In the genomic region with DNA sequence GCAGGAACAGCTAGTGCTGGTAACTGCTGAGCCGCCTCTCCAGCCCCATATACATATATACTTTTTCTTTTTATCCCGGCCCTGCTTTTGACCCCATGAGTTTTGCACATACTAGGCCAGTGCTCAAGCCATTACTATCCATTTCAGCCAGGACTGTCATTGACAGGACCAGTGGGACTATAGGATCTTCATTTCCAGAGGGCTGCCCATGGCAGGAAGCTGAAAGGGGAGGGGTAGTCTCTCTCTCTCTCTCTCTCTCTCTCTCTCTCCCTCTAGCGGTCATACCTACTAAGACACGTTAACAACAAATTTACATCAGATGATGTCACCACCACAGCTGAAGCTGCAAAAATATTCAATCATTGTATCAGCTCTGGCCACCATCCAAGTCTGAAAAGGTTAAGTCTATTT, we compare ENCODE assay signal across 8 mouse cellular contexts. TPM values are rescaled to one million over a fixed set of nuclear protein-coding genes. Genes with fewer than 3 reads are reported as not detected.
DNase-seq lines count a peak whose midpoint lies in the region; ATAC-seq and TF ChIP-seq lines count a peak whose summit lies in the region.

No protein-coding gene starts in this region.

- TF ChIP-seq CTCF in lung, adult 2 months (IDR thresholded peaks at IDR 0.05; ENCODE audit: insufficient read depth, low read length), result 0 out of 2 replicates have a peak, but pooled peaks have one; percentile 9
- TF ChIP-seq CTCF in lung, postnatal 0 days (IDR thresholded peaks at IDR 0.05), result peak; percentile 84

- H3K9me3 ChIP-seq in embryonic facial prominence, embryonic 14.5 days (ENCODE audit: control insufficient read depth, low read length), result no peaks in the 10 kb centered on the region
- H3K9me3 ChIP-seq in lung, postnatal 0 days (ENCODE audit: low read length), result no peaks in the 10 kb centered on the region

- peaks cover 14% of the 10 kb centered on the region for H3K4me1 ChIP-seq in lung, adult 2 months (ENCODE audit: control insufficient read depth, insufficient read depth, low read length)
- H3K4me1 ChIP-seq in embryonic facial prominence, embryonic 14.5 days (ENCODE audit: control insufficient read depth, insufficient read depth, low read length), result peaks cover 22% of the 10 kb centered on the region
- H3K4me1 ChIP-seq in lung, postnatal 0 days (ENCODE audit: insufficient read depth, low read depth, low read length), result peaks cover 10% of the 10 kb centered on the region; the same call in 1 of the 2 replicates

- H3K27me3 ChIP-seq in embryonic facial prominence, embryonic 14.5 days (replicated peaks; ENCODE audit: control insufficient read depth, insufficient read depth, low read length), result no peaks in the 10 kb centered on the region
- no peaks in the 10 kb centered on the region for H3K27me3 ChIP-seq in lung, postnatal 0 days (replicated peaks; ENCODE audit: insufficient read depth, low read length)

- no peak for TF ChIP-seq EP300 in lung, postnatal 0 days (IDR thresholded peaks at IDR 0.05)

- WGBS in lung, adult 2 months, result 24% methylated on average over 4 of the region's 4 CpGs
- WGBS in embryonic facial prominence, embryonic 14.5 days, result 14% methylated on average over 4 of the region's 4 CpGs
- WGBS in lung, postnatal 0 days, result 22% methylated on average over 4 of the region's 4 CpGs

- no peak overlapping the region for H3K9ac ChIP-seq in embryonic facial prominence, embryonic 14.5 days (ENCODE audit: low read depth, low read length)
- no peak overlapping the region for H3K9ac ChIP-seq in lung, postnatal 0 days (replicated peaks; ENCODE audit: low read depth)

- H3K27ac ChIP-seq in embryonic facial prominence, embryonic 14.5 days (replicated peaks; ENCODE audit: low read depth, low read length), result peak overlapping the region; percentile 6; the same call in 1 of the 2 replicates
- no peak overlapping the region for H3K27ac ChIP-seq in lung, postnatal 0 days (ENCODE audit: low read length)

- DNase-seq in adrenal gland, adult 2 months, result peak; percentile 48
- no peak for DNase-seq in adrenal gland, postnatal 4 days (ENCODE audit: low spot score in 2 of 2)
- peak; percentile 35 for DNase-seq in lung, adult 2 months
- DNase-seq in lung, postnatal 14 days, result no peak
- DNase-seq in embryonic facial prominence, embryonic 14.5 days (ENCODE audit: low spot score), result peak; percentile 86
- peak; percentile 96 for DNase-seq in lung, postnatal 0 days (ENCODE audit: low spot score)
- peak; percentile 53 to 55 for DNase-seq in thymus, postnatal 36 days
- DNase-seq in urinary bladder, postnatal 36 days (ENCODE audit: low spot score in 2 of 2), result no peak

- H3K36me3 ChIP-seq in embryonic facial prominence, embryonic 14.5 days (ENCODE audit: control insufficient read depth, insufficient read depth, low read length), result no peaks in the 10 kb centered on the region
- H3K36me3 ChIP-seq in lung, postnatal 0 days (ENCODE audit: insufficient read depth, low read length), result no peaks in the 10 kb centered on the region

- no peak for TF ChIP-seq POLR2A in lung, adult 2 months (IDR thresholded peaks at IDR 0.05; ENCODE audit: borderline replicate concordance, extremely low read depth, low read depth, low read length)

- no peak for ATAC-seq in embryonic facial prominence, embryonic 14.5 days (ENCODE audit: low read depth)
- no peak for ATAC-seq in lung, postnatal 0 days

- H3K4me3 ChIP-seq in lung, adult 2 months (replicated peaks; ENCODE audit: extremely low read depth, low read depth, low read length), result no peak overlapping the region
- H3K4me3 ChIP-seq in embryonic facial prominence, embryonic 14.5 days (ENCODE audit: low read depth, low read length), result no peak overlapping the region
- no peak overlapping the region for H3K4me3 ChIP-seq in lung, postnatal 0 days (ENCODE audit: low read depth, low read length)

- no peak overlapping the region for H3K4me2 ChIP-seq in embryonic facial prominence, embryonic 14.5 days (ENCODE audit: low read depth, low read length)
- no peak overlapping the region for H3K4me2 ChIP-seq in lung, postnatal 0 days (replicated peaks; ENCODE audit: low read depth, low read length)

RNA-seq across cellular contexts. Expression of a gene that starts 1.9 kb away (rescaled TPM):
- total RNA-seq in adrenal gland, adult 2 months (2021), result 10 to 100 TPM; 24.0 to 59.6 TPM
- polyA plus RNA-seq in adrenal gland, adult 2 months (2012; rRNA removed), result 49.5 and 90.8 TPM in 2 replicates
- total RNA-seq in adrenal gland, postnatal 4 days (2021), result 10 to 100 TPM; 12.8 to 20.2 TPM
- polyA plus RNA-seq in lung, adult 2 months (2012; rRNA removed), result 33.3 and 41.6 TPM in 2 replicates
- polyA plus RNA-seq in embryonic facial prominence, embryonic 14.5 days (2014; fragmentation: Nextera tagmentation; extraction: Ambion mirVana), result 17.1 and 17.8 TPM in 2 replicates
- polyA plus RNA-seq in lung, postnatal 0 days (2015; fragmentation: Nextera tagmentation; extraction: Ambion mirVana), result 12.8 and 18.5 TPM in 2 replicates

RNA-seq across cellular contexts. Expression of a gene that starts 3.3 kb away (rescaled TPM):
- 1 to 10 TPM; 1.1 to 2.3 TPM for total RNA-seq in adrenal gland, adult 2 months (2021)
- 0.26 and 0.59 TPM in 2 replicates for polyA plus RNA-seq in adrenal gland, adult 2 months (2012; rRNA removed)
- total RNA-seq in adrenal gland, postnatal 4 days (2021), result 1 to 10 TPM; 1.1 to 2.1 TPM
- polyA plus RNA-seq in lung, adult 2 months (2012; rRNA removed), result 0.57 and 1.1 TPM in 2 replicates
- 0.20 and 0.61 TPM in 2 replicates for polyA plus RNA-seq in embryonic facial prominence, embryonic 14.5 days (2014; fragmentation: Nextera tagmentation; extraction: Ambion mirVana)
- polyA plus RNA-seq in lung, postnatal 0 days (2015; fragmentation: Nextera tagmentation; extraction: Ambion mirVana), result 0.07 and 0.29 TPM in 2 replicates

RNA-seq across cellular contexts. Expression of a gene that starts 24.9 kb away (rescaled TPM):
- total RNA-seq in adrenal gland, adult 2 months (2021), result 10 to 100 TPM; 16.0 to 18.3 TPM
- 52.3 and 59.9 TPM in 2 replicates for polyA plus RNA-seq in adrenal gland, adult 2 months (2012; rRNA removed)
- 10 to 100 TPM; 40.1 to 40.7 TPM for total RNA-seq in adrenal gland, postnatal 4 days (2021)
- polyA plus RNA-seq in lung, adult 2 months (2012; rRNA removed), result 33.7 and 36.2 TPM in 2 replicates
- 24.4 and 29.0 TPM in 2 replicates for polyA plus RNA-seq in embryonic facial prominence, embryonic 14.5 days (2014; fragmentation: Nextera tagmentation; extraction: Ambion mirVana)
- polyA plus RNA-seq in lung, postnatal 0 days (2015; fragmentation: Nextera tagmentation; extraction: Ambion mirVana), result 24.1 and 24.2 TPM in 2 replicates

RNA-seq across cellular contexts. Expression of a gene that starts 25.6 kb away (rescaled TPM):
- total RNA-seq in adrenal gland, adult 2 months (2021), result 10 to 100 TPM; 20.0 to 23.7 TPM
- 91.0 and 112 TPM in 2 replicates for polyA plus RNA-seq in adrenal gland, adult 2 months (2012; rRNA removed)
- 10 to 100 TPM; 38.7 to 50.5 TPM for total RNA-seq in adrenal gland, postnatal 4 days (2021)
- polyA plus RNA-seq in lung, adult 2 months (2012; rRNA removed), result 22.7 and 28.4 TPM in 2 replicates
- polyA plus RNA-seq in embryonic facial prominence, embryonic 14.5 days (2014; fragmentation: Nextera tagmentation; extraction: Ambion mirVana), result 7.2 and 7.3 TPM in 2 replicates
- polyA plus RNA-seq in lung, postnatal 0 days (2015; fragmentation: Nextera tagmentation; extraction: Ambion mirVana), result 4.4 and 5.3 TPM in 2 replicates

RNA-seq across cellular contexts. Expression of a gene that starts 28.4 kb away (rescaled TPM):
- 10 to 100 TPM; 50.4 to 51.0 TPM for total RNA-seq in adrenal gland, adult 2 months (2021)
- polyA plus RNA-seq in adrenal gland, adult 2 months (2012; rRNA removed), result 417 and 691 TPM in 2 replicates
- total RNA-seq in adrenal gland, postnatal 4 days (2021), result 10 to 100 TPM; 24.9 to 30.4 TPM
- 164 and 218 TPM in 2 replicates for polyA plus RNA-seq in lung, adult 2 months (2012; rRNA removed)
- 30.2 and 39.4 TPM in 2 replicates for polyA plus RNA-seq in embryonic facial prominence, embryonic 14.5 days (2014; fragmentation: Nextera tagmentation; extraction: Ambion mirVana)
- polyA plus RNA-seq in lung, postnatal 0 days (2015; fragmentation: Nextera tagmentation; extraction: Ambion mirVana), result 29.9 and 37.0 TPM in 2 replicates

Comparison
In these comparisons a context has a peak if more than half of its experiments do, and no peak if none do; other contexts are left out.
1. DNase-seq: peak in adrenal gland, adult 2 months (single experiment), lung, adult 2 months (single experiment), embryonic facial prominence, embryonic 14.5 days (single experiment), lung, postnatal 0 days (single experiment) and thymus, postnatal 36 days (2 of 2); none in adrenal gland, postnatal 4 days (0 of 2), lung, postnatal 14 days (single experiment) and urinary bladder, postnatal 36 days (0 of 2).